Mouse (Mus musculus) kidney, postnatal 25 days (tissue): Measurements from ENCODE around the gene Ldb3.
A peak's percentile ranks its signal among the peaks of the same experiment; 100 is the strongest.

Experiments
- DNase-seq, 2 experiments: peaks; one replicate each; pipeline ENCODE4 v3.0.0; 2021; ENCODE audit warnings: mixed read lengths in 2 of 2

The Ldb3 gene

DNA sequence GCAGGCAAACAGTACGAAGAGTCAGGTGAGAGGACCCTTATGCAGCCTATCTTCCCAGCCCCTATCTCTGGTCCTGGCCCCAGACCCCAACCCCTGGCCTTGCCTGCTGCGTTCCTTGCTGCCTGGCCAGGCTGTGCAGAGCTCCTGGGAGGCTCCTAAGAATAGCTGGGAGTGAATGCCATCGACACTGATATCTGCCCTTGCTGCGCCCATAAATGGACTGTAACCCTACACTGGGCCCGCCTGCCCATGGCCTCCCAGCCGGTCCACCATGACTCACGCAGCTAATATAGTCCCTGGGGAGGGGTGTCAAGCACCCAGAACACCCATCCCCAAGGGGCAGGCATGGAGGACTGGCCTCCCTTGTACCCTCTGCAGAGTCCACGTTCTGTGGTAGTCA, at the start of gene Ldb3:
Gene Ldb3, minus strand, starts transcription at position 185 of the 400 bp plus-strand sequence.
- DNase-seq: no peak

DNA sequence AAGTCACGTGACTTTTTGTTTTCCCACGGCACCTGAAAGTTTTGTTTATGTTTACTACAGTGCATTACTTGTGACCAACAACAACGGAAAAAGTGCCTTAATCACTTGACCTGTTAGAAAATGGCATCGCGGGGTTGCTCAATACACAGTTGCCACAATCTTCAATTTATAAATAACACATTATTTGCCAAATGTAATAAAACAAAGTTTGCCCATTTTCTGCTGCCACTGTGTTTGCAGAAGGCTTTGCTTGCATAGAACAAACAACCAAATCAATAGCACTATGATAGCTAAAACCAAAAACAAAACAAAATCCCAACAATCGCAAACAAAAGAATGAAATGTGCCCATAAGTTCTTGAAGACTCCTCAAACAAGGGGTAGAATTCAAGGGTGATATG, 47.2 kb upstream of the Ldb3 start:
- DNase-seq: no peak

DNA sequence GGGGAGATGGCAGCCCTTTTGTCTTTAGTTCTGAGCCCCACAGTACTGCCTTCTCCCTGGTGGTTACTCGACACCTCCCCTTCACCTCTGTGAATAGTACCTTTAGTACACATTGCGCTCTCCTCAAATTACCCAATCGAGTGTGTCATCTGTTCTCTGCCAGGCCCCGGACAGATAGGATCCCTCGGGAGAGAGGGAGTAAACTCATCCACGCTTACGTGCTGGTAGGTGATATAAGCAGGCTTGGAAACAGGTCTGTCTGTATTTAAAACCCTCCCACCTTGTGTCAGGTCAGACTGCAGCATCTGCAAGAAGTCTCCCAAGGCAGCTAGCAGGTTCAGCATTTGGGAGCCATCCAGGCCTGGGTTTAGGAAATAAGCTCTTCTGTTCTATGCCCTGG, 46.7 kb upstream of the Ldb3 start:
- no peak for DNase-seq

DNA sequence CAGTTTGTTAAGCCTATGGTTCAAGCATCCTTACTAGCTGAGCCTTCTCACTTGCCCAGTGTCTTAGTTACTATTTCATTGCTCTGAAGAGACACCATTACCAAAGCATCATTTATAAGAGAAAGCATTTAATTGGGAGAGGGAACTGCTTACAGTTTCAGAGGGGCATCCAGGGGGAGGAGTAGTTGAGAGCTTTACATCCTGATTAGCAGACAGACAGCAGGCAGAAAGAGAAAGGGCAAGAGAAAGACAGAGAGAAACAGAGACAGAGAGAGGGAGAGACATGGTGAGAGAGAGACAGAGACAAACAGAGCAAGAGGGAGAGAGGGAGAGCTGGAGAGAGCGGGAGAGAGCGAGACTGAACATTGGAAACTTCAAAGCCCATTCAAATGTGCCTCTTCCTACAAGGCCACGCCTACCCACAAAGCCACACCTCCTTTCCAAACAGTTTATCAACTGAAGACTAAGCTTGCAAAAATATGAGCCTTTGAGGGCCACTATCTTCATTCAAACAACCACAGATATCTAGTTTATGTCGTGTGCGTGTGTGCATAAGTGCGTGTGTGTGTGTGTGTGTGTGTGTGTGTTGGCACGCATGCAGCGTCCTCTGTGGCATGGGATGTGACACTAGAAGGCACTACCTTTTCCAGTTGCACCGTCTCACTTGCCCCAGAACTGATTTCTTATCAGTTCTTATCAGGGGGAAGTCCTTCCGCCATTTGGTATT, 44.4 kb upstream of the Ldb3 start:
- no peak for DNase-seq

DNA sequence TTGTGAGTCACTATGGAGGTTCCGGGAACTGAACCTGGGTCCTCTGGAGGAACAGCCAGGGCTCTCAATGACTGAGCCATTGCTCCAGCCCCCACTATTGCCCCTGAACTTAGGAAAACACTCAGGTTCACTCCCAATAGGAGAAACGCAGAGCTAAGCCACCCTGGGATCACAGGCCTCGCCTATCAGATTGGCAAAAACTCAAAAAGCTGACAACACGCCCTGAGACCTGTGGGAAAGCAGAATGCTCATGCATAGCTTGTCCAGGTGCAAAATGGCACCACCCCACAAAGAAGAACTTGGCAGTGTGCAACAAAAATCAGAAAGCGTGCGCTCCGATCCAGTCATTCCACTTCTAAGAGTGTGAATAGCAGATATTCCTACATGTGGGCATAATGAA, 38.3 kb upstream of the Ldb3 start:
- DNase-seq: no peak

DNA sequence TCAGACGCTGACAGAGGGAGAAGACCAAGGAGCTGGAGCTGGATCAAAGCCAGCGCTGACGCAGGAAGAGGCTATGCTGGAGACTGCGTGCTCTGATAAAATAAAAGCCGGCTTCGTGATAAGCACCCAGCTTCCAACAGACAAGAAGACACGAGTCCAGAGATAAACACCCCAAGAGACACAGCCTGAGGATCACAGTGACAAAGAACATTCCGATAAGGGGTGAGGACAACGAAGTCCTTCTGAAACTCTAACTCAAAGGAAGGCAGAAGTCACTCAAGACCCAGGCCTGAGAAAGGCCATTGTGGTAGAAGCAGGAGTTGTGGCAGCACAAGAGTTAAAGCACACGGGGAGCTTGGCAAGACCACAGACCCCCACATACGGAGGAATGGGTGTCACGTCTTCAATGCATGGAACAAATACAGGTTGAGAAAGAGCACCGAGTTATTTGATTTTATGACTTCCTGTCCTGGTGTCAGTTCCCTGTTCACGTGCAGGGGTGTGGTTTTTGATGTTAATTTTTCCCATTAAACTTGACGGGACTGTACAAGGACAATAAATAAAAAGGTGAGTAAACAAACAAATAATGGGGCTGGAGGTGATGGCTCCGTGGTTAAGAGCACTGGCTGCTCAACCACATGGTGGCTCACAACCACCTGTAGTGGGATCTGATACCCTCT, 35.2 kb upstream of the Ldb3 start:
- no peak for DNase-seq

DNA sequence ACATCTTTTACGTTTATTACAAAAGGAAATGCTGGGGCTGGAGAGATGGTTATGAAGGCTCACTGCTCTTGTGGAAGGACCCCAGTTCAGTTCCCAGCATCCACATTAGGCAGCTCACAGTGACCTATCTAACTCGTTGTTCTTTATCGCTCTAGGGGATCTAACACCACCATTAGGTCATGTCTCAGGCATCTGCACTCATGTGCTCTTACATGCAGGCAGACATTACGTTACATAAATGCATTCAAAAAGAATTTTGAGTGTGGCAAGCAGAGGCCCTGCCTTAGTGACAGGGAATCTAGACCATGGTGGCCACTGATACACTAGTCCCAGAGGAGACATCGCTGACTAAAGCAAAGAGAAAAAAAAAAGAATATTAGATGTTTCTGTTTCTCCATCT, 34.6 kb upstream of the Ldb3 start:
- DNase-seq: no peak

DNA sequence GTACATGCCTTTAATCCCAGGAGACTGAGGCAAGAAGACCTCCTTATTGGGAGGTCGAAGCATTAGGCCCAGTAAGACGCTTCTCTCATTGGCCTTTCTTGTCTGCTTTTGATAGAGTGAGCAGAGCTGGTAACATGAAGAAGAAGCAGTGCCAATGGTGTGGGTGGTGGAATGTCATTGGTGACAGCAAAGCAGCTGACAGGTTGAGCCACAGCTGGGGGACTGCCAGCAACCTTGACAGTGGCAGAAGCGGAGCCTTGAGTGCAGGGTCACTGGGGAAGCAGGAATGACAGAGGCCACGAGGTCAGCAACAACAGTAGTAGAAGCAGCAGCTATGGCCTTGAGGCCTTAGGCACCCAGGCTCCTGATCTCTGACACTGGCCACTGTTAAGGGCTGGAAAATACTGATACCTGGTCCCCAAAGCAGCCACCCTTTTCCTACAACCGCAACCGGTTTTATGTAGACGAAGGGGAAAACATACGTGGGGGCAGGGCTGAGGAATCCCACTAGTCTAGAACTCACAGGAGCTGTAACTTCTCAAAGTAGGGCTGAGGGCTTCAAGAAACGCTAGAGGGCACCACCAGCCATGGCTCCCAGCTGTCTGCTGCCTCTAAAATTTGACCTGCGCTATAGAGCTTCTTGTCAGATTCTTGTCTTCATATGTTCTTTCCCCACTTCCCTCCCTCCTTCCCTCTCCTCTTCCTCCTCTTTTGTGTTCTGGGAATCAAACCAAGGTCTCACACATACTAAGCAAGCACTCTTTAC, 32.3 kb upstream of the Ldb3 start:
- DNase-seq: peak; percentile 63 to 69

DNA sequence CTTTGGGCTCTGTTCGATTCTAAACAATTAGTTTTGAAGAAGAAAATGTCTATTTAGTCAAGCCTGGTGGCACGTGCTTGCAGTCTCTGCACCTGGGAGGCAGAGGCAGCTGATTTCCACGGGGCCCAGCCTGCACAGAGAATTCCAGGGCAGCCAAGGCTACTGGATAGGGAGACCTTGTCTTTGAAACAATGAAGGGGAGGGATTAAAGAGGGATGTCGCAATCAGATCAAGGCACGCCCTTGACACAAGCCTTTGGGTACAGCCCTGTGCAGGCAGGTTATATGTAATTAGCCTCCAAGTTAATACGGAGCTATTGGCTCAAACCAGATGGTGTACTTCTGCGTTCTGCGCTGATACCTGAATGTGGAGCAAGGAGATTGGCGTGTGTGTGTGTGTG, 30.3 kb upstream of the Ldb3 start:
- no peak for DNase-seq

DNA sequence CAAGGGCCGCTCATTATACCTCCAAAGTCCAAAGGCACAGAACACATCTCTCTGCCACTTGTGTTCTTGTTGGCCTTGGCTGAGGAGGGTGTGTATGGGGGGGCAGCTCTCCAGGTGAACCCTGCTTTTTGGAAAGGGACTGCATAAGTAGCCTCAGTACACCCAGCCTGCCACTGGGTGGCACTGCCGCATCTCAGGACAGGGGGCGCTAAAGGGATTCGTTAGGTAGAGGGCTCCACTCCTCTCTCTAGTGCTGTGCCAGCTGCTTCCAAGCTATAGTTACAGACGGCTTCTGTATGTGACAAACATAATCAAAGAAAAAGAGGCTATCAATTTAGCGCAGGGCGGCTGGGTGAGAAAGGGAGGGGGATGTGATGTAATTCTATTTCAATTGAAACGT, 28.3 kb upstream of the Ldb3 start:
- DNase-seq: peak; percentile 87 to 89

DNA sequence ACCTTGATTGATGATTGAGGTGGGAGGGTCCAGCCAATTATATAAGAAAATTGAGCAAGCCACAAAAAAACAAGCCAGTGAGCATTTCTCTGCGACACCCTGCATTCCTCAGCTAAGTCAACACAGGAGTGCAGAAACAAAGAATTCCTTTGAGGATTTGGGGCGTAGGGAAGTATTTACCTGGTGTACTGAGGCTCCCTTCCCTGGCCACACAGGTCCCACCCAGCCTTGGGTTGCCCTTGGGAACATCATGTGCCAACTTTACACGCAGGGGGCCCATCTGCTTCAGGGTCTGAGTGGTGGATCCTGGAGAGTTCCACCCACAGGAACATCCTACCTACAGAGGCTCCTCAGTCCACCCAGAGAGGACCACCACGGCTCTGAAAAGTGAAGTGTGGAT, 27.1 kb upstream of the Ldb3 start:
- no peak for DNase-seq

DNA sequence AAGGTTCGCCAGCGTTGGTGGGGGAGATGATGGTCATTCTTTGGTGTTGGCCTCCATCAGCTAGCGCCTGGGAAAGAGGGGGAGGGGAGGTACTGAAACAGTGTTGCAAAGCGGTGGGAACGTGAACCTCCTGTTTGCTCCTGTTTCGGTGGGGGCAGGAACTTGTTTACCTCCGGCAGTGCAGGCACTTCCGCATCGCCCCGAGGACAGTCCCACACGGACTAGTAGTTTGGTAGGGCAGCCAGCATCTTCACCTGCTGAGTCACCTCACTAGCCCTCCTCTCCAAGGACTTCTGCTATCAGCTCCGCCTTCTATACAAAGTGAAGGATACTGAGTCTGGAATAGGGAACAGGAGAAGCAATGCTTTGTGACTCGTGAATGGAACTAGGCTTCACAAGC, 26.6 kb upstream of the Ldb3 start:
- DNase-seq: peak in 1 of 2 experiments; percentile 5

DNA sequence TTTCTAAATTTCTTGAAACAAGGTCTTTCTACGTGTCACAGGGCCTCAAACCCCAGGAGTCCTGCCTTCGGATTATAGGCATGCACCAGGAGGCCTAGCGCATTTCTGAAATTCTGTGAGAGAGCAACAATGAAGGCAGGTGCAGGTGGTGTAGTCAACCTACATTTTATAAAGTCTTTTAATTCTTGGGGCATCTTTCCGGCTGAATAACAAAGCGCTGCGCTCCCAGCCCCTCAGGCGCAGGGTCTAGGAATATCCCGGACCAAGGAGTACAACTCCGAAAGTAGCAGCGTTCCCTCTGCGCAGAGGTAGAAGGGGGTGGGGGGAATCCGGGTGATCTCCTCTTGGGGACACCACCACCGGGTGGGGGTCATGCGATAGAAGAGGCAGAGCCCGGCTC, 26.1 kb upstream of the Ldb3 start:
- no peak for DNase-seq

DNA sequence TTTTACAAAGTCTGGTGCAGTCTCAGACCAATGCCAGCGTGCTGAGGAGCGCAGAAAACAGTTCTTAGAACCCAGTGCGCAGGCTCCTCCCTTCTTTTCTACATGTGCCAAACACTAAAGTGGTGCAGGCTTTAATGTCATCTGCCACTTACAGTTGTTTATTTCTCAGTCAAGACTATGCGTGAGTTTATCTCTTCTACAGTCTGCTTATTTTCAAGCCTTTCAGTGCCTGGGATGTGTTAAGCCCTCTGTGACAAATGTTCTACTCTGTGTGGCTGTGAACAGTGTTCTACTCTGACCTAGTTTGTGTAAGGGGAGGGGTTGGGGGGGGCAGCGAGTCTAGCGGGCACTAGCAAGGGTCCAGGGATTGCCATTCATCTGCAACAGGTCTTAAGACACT, 25.0 kb upstream of the Ldb3 start:
- DNase-seq: no peak

DNA sequence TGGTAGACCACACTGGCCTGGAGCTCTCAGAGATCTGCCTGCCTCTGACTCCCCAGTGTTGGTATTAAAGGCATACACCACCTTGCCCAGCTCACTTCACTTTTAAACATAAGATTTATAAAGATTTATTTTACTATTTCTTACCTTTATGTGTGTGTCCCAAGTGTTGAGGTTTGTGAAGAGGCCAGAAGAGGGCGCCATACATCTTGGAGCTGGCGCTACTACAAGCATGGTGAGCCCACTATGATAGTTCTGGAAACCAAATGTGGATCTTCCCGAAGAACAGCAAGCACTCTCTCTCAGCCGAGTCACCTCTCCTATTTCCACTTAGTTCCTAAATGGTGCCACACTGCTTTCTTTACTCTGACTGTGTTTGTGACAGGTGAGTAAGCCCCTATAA, 23.7 kb upstream of the Ldb3 start:
- peak in 1 of 2 experiments; percentile 34 for DNase-seq

DNA sequence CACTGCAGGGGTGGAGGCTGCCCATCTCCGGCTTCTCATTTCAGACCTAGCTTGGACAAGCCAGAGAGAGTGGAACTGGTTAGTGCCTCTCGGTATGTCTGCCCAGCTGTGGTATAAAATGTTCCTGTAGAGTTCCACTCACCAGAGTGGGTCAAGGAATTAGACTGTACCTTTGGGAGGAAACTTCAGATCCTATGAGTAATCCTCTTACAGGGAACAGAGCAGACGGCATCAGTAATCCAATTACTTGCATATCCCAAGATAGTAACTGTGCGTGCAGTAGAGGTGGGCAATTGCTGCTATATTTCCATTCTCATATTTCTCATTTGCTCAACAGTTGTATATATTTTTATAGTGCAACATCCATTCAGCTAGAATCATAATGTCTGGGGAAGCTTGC, 23.1 kb upstream of the Ldb3 start:
- no peak for DNase-seq

DNA sequence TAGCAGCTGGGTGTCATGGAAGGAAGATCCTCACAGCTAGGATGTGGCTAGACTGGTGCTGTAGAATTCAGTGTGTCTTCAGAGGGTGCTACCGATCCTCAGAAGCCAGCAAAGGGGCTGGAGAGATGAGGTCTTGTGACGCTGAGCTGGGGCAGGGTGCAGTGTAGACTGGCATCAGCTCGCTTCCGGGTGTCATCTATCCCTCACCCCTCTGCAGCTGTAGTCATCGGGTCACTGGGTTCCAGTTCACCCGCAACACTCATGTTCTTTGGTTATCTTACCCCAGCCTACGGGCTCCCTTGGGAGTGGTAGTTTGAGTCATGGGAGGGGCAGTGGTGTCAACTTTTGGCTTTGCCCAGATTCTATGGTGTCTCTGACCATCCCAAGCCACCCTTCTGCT, 13.4 kb upstream of the Ldb3 start:
- DNase-seq: no peak

DNA sequence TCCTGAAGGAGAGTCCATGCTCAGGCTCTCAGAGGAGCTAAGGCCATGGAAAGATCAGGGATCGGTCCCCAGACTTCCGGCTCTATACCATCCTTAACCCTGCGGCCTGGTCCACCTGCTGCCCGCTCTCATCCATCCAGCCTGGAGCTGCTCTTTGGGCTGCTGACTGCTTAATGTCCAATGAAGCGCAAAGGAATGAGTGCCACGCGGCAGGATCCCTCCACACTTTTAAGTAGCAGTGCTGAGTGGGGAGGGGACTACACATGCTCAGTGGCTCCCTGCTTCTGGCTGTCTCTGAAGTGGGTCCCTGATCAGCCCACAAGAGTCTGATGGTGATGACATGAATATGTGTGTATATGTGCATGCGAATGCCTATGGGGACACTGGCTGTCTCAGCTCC, 11.5 kb upstream of the Ldb3 start, which contains the start of gene Opn4:
Gene Opn4, minus strand, starts transcription at position 202 of the 400 bp plus-strand sequence.
- no peak for DNase-seq

DNA sequence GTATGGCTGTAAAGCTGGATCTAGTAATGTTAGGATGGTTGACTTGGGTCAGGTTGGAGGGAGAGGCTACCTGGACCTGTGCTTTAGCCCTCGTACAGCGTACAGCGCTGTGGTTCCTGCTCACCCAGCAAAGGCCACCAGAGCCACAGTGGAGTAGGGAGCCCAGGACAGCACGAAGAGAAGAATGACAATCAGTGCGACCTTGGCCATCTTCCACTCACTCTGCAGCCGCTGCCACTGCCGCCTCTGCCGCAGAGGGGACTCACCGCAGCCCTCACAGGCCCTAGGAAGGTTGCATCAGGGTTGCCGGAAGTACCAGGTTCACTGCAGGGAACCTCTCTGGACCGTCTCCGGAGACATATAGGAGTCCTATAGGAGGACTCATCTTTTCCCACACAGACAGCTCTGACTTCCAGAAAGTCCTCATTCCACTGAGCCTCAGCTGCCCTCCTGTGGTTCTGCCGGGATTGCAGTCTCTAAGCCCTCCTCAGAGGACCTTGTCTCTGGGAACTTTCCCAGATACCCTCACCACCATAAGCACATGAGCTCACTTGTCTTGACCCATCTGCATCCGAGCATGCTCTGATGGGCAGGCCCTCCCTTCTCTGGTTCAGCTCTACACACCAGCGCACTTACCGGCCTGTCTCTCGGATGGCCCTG, 7.2 kb upstream of the Ldb3 start:
- no peak for DNase-seq

DNA sequence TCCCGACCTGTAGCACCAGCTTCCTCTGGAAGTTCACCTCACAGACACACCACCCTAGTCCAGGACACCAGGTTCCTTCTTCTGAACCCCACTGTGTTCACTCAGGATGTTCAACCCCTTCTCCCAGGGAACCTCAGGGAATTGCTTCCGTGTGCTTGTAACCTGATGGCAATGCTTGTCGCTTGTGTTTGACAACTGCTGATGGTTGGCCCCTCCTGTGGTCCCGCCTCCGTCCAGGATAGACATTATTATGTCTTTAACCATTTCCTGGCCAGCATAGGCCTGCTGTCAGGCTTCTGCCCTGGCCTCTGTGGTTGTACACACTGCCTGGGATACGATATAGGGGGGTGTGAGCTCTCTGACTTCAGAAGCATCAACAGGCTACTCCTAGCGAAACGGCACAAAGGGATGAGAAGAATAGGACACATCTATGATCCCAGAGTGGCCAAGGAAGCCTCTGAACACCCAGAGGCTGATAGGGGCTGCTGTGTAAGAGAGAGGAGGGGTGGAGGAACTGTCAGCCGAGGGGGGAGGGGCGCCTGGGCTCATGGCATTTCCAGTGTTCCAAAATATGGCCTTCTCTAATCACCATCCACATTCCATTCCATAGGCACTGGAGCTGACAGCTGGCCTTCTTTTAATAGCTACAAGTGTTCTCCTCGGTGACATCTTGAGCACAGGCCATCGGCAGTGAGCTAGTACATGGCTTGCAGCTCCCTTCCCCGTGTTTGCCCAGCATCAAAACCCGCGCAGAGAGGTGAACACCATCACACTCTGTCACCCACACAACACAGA, 3.5 kb upstream of the Ldb3 start:
- no peak for DNase-seq

DNA sequence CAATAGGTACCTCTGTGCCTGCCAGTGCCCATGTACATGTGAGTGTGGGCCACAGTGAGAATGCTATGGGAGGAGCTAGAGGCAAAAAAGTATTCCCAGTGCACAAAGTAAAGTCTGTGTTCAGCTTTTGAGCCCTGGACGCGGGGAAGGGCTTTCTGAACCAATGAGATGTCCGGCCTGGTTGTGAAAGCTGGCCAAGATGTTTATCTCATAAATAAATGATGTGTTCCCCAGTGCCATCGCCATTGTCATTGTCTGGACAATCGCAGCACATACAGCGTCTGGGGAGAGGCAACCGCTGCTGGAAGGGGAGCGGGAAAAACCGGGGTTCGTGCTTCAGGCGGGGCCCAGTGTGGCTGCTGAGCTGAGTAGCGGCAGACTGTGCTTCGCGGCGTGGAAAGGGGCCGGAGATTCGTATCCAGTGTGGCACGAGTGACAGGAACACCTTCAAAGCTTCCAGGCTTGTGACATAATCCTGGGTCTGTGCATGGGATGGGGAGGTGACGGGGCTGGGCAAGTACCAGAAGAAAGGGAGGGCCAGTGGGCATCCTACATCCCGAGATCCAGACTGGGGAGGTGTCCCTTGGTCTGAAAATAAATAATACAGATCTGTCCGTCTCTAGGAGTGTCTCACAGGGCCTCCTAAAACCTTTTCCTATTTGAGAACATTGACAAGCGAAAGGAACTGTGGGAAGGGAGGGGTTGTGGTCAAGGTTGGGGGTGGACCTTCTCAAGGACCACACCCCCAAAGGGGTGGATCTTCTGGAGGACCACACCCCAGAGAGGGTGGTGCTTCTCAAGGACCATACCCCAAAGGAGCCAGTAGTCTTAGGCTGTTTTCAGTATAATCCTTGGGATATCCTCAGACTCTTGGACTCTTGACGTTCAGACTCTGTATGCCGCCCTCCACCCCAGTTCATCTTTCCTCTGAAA, 2.5 kb upstream of the Ldb3 start:
- no peak for DNase-seq
